Mouse (Mus musculus) bone marrow macrophage, adult 2 months (primary cell): ENCODE data around the gene Ptprf. TPM values are rescaled to one million over a fixed set of nuclear protein-coding genes. Genes with fewer than 3 reads are reported as not detected.

Source experiments
- H3K27ac ChIP-seq: 2 replicates; pipeline ENCODE4 v1.5.1; 2012; ENCODE audit warnings: low read depth, low read length; ENCODE audit not compliant: insufficient read depth
- H3K4me1 ChIP-seq: 2 replicates; pipeline ENCODE4 v1.6.1; 2012; ENCODE audit warnings: low read length; ENCODE audit not compliant: control insufficient read depth, insufficient read depth
- H3K4me3 ChIP-seq: 2 replicates; pipeline ENCODE4 v1.5.1; 2012; ENCODE audit warnings: mild to moderate bottlenecking, low read length, moderate library complexity; ENCODE audit not compliant: insufficient read depth
- CTCF ChIP-seq: IDR thresholded peaks from 2 replicates; pipeline ENCODE4 v1.5.1; 2012; ENCODE audit warnings: low read depth, mild to moderate bottlenecking, low read length, moderate library complexity
- POLR2A ChIP-seq: IDR thresholded peaks from 2 replicates; pipeline ENCODE4 v1.6.1; 2012; ENCODE audit warnings: mild to moderate bottlenecking, low read depth, low read length, borderline replicate concordance
- polyA plus RNA-seq: library from polyadenylated mRNA; stranded (reverse); fragments of >200 nt; gene quantifications from 2 replicates; pipeline ENCODE4 v1.2.4, GENCODE M21; 2012; ENCODE audit not compliant: missing spikeins, insufficient read depth, insufficient read length

The Ptprf gene
- polyA plus RNA-seq, 1 experiment = 0.25 TPM

GRCm38 (mm10) chr4:118219487-118219886, 71.7 kb downstream of the Ptprf start:
- no peak overlapping the region for H3K4me3 ChIP-seq
- no peak overlapping the region for H3K27ac ChIP-seq
- H3K4me1 ChIP-seq = no peaks in the 10 kb centered on the region
- TF ChIP-seq POLR2A = no peak
- no peak for TF ChIP-seq CTCF

GRCm38 (mm10) chr4:118218521-118218920, 72.7 kb downstream of the Ptprf start:
- TF ChIP-seq CTCF (no peak), POLR2A (no peak)
- Histone ChIP-seq H3K4me3 (no peak overlapping the region), H3K27ac (no peak overlapping the region), H3K4me1 (no peaks in the 10 kb centered on the region)

- no peaks in the 10 kb centered on the region for H3K4me1 ChIP-seq
- H3K4me3 ChIP-seq = no peak overlapping the region
- TF ChIP-seq POLR2A = no peak
- no peak for TF ChIP-seq CTCF
- H3K27ac ChIP-seq = no peak overlapping the region
Observed at GRCm38 (mm10) chr4:118216726-118217595, 74.2 kb downstream of the Ptprf start.

- Histone ChIP-seq H3K4me1 (no peaks in the 10 kb centered on the region), H3K27ac (no peak overlapping the region), H3K4me3 (no peak overlapping the region)
- no peak for TF ChIP-seq POLR2A
- no peak for TF ChIP-seq CTCF
Observed at GRCm38 (mm10) chr4:118214891-118215290, 76.3 kb downstream of the Ptprf start.

GRCm38 (mm10) chr4:118206918-118207640, 84.1 kb downstream of the Ptprf start:
- TF ChIP-seq CTCF (no peak), POLR2A (no peak)
- no peak overlapping the region for H3K27ac ChIP-seq
- H3K4me1 ChIP-seq = no peaks in the 10 kb centered on the region
- no peak overlapping the region for H3K4me3 ChIP-seq

- Histone ChIP-seq H3K27ac (no peak overlapping the region), H3K4me1 (no peaks in the 10 kb centered on the region), H3K4me3 (no peak overlapping the region)
- TF ChIP-seq POLR2A = no peak
- TF ChIP-seq CTCF = no peak
Observed at GRCm38 (mm10) chr4:118205906-118206305, 85.3 kb downstream of the Ptprf start.

GRCm38 (mm10) chr4:118199093-118199492, 92.1 kb downstream of the Ptprf start:
- no peaks in the 10 kb centered on the region for H3K4me1 ChIP-seq
- H3K27ac ChIP-seq = no peak overlapping the region

GRCm38 (mm10) chr4:118198606-118199005, 92.6 kb downstream of the Ptprf start:
- H3K4me3 ChIP-seq = no peak overlapping the region
- no peak for TF ChIP-seq CTCF
- no peak for TF ChIP-seq POLR2A
- H3K4me1 ChIP-seq = no peaks in the 10 kb centered on the region
- H3K27ac ChIP-seq = no peak overlapping the region

More at GRCm38 (mm10) chr4:118199093-118199492, 92.1 kb downstream of the Ptprf start:
- no peak overlapping the region for H3K4me3 ChIP-seq
- TF ChIP-seq POLR2A (no peak), CTCF (no peak)

- Histone ChIP-seq H3K4me1 (no peaks in the 10 kb centered on the region), H3K27ac (no peak overlapping the region), H3K4me3 (no peak overlapping the region)
- no peak for TF ChIP-seq CTCF
- no peak for TF ChIP-seq POLR2A
Observed at GRCm38 (mm10) chr4:118196185-118196584, 95.0 kb downstream of the Ptprf start.
